Mouse (Mus musculus) cerebellum, postnatal 4 days (tissue): ENCODE measurements around the gene Fbxo39.
A peak's percentile ranks its signal among the peaks of the same experiment; 100 is the strongest.
"Not testable (repeated sequence)": the region's sequence is repeated elsewhere in the genome, so short reads cannot be mapped to it uniquely, and the experiment has no call there.

ENCODE experiments used
- DNase-seq, 2 experiments: peaks; one replicate each; pipeline ENCODE4 v3.0.0; 2022; ENCODE audit warnings: low spot score in 2 of 2, mixed read lengths in 1 of 2

Gene Fbxo39

DNA sequence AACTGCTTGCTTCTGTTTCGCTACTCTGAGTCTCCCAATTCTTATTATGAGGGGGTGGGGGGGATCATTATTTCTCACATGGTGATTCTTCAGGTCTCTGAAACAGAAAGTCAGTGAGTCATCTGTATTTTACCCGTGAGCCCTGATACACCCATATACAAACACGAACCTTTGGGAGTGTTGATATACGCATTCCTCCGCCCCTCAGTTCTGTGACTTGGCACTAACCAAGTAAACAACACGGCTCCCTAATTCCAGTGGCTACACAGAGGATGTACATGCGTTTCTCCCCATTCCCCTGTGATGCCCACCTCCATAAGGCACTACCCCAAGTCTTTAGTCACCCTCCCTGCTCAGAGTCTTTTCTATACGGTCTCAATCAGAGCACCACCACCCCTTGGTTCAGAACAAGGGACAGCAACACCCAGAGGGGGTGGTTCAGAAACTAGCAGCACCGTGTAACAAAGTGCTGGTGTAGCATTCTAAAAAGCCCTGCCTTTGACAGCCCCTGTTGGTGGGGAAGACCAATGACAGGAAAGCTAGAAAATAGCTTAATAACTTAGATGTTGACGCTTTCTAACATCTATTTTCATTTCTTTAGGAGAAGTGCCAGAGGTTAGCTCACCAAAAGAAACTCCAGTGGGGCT lies 2.8 kb upstream of the Fbxo39 start:
- DNase-seq, result no peak

DNA sequence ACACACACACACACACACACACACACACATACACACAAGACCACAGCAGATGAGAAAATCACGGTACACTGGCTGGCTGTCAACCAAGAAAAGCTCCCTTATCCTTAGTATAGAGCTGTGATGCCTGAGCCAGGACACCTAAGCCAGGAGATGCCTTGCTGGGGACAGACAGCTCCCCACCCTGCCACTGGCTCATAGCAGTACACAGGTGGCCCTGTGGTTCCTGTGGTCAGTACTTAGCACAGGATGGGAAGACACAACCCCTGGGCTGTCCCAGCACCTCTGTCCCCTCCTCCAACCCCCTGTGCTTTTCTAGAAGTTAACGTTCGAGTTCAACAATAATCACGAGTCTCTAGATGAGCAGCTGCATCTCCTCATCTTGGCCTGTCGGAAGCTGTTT lies 3.8 kb downstream of the Fbxo39 start:
- no peak for DNase-seq

DNA sequence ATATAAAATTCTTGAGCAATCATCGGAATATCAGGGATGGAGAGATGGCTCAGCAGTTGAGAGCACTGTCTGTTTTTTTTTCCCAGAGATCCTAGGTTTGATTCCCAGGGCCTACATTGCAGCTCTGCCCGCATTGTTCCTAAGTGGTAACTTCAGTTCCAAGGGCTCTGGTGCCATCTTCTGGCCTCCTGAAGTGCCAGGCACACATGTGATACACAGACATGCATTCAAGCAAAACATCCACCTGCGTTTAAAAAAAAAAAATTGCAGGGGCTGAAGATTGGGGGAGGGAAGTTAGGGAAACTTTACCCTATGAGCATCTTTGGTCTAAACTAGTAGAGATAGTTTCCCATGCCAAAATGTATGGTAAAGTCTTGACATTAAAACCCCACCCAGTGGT lies 10.2 kb downstream of the Fbxo39 start:
- no peak for DNase-seq

DNA sequence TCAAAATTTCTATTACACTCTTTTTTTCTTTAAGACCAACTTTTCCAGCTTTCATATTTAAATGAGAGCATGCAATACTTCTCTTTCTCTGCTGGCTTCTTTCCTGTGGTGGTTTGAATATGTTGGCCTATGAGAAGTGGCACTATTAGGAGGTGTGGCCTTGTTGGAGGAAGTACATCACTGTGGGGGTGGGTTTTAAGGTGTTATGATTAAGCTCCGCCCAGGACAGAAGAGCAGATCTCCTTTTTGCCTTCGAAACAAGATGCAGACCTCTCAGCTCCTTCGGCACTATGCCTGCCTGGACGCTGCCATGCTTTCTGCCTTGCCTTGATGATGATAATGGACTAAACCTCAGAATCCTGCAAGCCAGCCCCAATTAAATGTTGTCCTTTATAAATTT lies 11.5 kb downstream of the Fbxo39 start:
- no peak for DNase-seq

DNA sequence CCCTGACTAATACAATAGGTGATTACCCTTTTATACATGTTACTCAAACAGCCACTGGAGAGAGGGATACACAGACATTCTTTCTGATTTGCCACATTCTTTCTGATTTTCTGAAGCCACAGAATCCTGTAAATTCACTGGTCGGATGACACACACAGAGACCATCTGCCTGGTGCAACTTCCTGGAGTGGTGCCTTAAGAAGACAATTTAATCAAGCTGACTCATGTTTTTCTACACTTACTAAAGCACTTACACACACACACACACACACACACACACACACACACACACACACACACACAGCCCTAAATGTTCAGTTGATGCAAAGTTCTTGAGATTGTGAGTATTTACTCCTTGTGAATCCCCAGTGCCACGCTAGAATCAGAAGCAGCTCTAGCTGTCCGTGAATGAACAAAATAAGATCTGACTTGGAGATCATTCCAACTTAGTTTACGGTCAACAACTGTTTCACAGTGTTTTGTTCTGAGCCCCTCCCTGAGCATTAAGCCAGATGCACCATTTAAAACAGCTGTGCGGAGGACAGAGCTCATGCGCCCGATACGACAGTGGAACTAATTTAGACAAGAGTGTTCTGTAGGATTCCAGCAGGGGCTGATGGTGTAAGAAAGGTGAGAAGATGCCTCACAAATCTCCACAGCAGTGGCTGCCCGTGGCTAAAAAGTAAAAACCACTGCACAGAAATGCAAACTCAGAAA lies 18.9 kb downstream of the Fbxo39 start:
- no peak for DNase-seq

DNA sequence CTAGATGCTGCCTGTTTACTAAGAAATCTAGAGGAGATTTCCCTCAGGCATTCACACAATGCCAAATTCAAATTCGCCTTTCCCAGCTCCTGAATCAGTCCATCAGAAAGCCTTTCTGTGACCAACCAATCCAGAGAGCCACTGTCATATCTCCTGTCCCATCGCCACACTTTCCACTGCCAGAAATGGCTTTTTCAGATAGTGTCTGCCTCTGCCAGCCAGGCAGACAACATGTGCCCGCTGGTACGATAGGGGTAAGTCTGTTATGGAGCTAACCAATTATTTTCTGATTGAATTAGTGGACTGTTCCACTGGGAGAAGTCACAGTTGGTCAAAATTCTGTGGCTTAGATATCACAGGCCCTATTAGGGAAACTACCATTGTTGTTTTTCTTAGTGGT lies 20.4 kb downstream of the Fbxo39 start:
- no peak for DNase-seq

DNA sequence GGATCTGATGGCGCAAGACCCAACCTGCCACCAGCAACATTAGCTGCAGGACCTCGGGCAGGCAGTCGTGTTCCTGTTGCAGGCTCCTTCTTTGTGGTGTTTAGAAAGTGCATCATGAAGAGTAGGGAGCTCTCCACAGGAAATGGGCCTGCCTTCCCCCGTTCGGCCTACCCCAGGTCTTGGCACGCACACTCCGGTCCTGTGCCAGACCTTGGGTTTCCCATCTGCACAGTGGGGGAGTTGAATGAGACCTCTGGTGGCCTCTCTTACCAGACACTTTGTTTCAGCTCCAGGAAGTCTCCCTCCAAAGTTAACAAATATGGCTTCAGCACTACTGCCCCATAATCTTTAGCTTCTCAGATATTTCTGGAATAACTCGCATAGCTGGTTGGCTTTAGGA lies 22.5 kb downstream of the Fbxo39 start:
- no peak for DNase-seq

DNA sequence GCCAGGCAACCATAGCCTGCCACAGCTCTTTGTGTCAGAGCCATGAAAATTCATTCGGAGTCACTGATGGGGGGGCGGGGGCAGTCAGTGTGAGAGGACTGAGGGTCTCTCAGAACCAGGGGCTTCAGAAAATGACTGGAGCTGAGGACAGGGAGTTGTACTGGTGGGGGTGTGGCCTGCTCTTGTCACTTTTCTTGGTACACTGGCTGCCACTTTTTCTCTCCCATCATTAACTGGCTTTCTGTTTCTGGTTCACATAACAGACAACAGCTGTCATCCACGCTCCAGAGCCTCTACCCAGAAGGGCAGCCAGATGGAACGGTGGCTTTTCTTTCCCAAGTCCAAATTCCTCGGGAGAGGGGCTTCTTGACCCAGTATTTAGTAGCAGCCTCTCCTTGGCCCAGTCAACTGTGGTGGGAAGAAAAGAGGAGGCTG lies 24.2 kb downstream of the Fbxo39 start:
- DNase-seq, result peak in 1 of 2 experiments; percentile 32

DNA sequence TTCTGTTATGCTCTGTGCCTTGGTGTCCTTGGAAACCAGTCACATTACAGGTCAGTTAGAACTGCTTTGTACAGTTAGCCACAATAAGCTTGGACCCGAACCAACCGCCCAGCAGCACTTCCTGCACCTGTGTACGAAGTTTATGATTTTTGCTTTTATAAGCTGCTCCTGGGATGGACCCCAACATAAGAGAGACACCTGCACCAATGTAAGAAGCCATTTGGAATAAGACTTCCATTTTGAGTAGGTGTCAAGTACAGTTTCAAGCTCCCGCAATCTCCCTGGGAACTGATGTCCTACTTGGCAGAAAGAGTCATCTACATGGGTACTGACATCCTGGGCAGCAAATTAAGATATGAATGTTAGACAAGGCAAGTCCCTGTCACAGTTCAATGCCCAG lies 25.5 kb downstream of the Fbxo39 start:
- no peak for DNase-seq

DNA sequence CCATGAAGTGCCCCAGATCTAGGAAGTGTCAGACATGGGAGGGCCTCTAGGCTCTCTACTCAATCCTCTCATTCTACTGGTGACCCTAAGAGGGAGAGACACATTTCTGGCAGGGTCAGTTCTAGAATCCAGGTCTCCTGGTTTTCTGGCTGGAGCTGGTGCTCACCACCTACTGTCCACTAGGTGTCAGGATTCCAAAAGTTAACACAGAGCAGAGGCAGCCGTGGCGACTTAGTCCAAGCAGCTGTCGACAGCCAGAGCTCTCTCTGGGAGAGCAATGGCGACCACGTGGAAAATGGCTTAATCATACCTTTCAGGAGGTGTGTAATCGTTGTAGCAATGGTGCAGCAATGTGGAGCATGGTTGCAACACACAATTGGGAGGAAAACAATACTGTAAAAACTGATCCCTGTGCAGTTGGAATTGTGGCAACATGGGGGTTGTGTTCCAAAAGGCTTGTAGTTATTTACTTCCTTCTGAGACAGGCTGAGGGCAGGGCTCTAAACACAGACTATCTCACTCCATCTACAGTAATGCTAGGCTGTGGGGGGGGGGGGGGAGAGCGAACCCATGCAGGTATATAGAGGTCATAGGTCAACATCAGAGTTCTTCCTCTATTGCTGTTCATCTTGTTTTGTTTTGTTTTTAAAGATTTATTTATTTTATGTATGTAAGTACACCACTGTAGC lies 28.4 kb downstream of the Fbxo39 start:
- peak in 1 of 2 experiments; percentile 62 for DNase-seq

DNA sequence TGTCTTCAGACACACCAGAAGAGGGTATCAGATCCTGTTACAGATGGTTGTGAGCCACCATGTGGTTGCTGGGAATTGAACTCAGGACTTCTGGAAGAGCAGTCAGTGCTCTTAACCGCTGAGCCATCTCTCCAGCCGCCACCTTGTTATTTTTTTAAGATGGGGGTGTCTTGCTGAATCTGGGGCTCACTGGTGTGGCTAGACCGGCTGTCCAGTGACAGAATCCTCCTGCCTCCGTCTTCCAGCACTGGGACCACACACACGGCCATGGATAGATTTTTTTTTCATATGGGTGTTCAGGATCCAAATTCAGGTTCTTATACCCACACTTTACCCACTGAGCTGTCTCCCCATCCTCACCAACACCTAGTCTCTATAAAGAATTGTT lies 29.0 kb downstream of the Fbxo39 start:
- DNase-seq, result not testable (repeated sequence)

DNA sequence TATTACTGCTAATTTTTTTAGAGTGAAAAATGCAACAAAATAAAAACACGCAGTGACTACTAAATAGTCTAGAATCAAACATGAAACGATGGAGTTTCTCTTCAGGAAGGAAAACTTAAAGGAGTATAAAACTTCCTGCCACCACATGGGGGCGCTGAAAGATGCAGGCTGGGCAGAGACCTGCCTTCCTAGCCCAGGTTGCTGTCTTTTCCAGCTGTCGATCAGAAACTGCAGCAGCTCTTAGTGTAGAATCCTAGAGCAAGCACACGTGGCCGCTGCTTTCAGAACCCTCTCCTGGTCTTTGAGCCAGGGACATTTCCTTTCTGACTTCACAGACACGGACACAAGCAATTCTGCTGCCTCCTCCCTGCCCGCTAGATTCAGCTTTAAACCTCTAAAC lies 29.7 kb downstream of the Fbxo39 start:
- peak in 1 of 2 experiments; percentile 66 for DNase-seq

DNA sequence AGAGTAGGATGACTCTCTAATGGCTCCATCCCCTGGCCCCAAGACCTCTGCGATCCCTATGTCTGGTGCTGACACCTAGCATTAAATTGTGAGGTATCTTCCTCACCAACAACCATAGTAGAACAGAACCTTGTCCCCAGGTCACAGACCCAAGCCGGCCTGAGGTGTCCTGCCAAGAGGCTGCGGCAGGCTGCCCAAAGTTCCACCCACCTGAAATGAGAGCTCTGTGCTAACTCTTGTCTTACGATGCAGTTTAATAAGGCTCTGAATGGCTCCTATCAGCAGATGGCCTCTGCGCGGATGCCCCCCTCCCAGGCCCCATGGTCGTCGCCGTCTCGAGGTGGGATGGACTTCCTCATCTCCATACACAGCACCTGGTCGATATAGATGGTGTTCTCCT lies 30.2 kb downstream of the Fbxo39 start:
- DNase-seq, result no peak

DNA sequence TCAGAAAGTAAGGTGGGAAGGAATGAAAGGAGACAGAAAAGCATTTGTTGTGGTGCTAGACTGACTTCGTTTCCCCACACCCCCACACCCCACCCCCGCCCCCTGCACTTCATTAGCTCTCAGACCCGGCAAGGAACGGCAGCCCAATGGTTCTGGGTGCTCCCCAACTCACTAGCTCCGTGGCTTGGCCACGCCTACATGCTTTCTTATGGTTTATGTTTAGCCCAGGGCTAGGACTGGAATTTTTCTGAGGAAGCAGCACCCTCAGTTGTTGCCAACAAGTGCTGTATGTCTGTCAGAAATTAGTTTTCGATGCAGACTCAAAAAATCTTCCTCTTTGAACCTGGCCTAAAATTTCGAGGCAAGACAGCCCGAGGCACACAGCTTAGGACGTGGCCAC lies 34.3 kb downstream of the Fbxo39 start:
- no peak for DNase-seq

DNA sequence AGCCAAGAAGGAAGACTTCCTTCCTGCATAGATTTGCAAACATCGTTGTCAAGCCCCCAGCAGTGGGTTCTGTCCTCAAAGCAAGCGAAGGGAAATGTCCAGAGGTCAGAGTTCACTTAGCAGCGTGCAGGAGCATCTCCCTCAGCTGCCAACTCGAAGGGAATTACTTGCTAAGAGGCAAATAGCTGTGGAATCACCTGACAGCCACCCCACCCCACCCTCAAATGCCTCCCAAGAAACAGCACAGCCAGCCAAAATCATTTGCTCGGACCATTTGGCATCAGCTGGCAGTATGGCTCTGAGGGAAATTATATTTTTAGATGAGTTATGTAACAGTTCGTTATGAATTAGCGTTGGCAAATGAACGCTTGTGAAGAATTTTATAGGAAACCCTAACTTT lies 34.8 kb downstream of the Fbxo39 start:
- DNase-seq, result no peak

DNA sequence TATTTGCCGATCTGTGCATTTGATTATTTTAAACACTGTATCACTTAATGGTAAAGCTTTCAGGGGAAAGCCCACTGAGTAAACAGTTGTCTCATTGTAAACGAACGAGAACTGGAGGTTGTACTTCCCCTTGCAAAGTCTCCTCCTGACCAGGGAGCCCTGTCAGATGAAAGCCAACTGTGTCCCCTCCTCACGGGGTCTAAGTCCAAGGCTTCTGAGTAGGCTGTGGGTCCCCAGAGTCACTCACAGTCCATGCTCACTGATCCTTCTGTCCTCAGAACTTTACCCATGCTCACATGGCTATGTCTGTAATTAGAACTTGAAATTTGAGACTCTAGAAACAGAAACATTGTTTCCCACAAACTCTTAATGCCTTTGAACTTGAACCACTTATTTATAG lies 35.4 kb downstream of the Fbxo39 start:
- no peak for DNase-seq

DNA sequence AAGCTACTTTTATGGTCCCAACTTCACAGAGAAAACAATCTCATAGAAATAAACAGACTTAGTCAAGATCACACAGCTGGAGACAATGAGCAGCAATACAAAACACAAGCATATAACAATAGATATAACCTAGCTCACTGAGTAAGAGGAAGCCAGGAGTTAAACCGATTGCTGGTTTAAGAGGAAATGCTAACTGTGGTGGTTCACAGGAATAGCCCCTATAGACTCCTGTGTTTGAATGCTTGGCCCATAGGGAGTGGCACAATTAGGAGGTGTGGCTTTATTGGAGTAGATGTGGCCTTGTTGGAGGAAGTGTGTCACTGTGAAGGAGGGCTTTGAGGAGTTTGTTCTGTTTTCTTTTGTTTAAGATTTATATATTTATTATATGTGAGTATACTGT lies 38.0 kb downstream of the Fbxo39 start:
- DNase-seq, result no peak

DNA sequence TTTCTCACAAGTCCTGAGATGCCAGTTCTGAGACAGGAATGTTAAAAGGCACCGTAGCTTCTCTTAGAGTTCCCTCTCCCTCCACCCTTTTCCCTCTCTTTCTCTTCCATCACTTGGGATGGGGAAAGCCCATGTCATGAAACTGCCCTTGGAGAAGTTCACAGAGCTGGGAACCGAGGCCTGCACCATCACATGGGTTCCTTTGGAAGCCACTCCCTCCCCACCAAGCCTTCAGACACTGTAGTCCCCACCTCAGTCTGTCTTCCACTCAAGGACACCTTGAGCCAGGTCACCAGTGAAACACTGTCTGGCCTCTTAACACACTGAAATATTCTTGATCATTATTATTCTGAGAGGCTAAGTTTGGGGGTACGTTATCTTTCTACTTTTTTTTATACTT lies 38.9 kb downstream of the Fbxo39 start:
- no peak for DNase-seq

DNA sequence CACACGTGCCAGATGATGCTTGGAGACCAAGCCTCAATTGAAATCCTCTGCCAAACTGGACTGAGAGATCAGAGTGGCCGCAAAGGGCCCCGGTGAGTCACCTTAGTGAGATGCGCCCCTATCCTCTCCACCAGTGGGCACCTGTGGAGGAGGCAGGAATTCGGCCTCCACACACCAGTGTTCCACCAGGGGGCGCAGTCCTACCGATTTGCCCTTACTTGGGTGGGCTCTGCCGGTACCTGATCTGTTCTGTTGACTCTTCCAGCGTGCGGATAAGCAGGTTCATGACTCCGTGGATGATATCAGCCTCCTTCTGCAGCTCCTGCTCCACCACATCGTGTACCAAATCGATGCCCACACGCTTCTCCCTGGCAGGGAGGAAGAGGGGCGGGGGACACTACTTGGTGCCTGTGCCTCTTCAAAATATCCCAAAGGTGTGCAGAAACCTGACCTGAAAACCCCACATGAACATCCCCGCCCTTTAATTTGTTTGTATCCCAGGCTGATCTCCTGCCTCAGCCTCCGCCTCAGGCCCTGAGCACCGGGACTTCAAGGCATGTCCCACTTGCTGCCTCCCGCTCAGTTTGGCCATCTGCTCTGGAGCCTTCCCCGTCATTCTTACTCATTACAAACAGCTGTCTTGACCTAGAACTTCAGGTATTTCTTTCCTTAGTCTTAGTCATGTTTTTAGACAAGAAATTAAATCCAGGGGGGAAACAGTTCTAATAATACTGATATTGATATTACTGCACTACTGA lies 40.9 kb downstream of the Fbxo39 start:
- peak; percentile 65 to 81 for DNase-seq

DNA sequence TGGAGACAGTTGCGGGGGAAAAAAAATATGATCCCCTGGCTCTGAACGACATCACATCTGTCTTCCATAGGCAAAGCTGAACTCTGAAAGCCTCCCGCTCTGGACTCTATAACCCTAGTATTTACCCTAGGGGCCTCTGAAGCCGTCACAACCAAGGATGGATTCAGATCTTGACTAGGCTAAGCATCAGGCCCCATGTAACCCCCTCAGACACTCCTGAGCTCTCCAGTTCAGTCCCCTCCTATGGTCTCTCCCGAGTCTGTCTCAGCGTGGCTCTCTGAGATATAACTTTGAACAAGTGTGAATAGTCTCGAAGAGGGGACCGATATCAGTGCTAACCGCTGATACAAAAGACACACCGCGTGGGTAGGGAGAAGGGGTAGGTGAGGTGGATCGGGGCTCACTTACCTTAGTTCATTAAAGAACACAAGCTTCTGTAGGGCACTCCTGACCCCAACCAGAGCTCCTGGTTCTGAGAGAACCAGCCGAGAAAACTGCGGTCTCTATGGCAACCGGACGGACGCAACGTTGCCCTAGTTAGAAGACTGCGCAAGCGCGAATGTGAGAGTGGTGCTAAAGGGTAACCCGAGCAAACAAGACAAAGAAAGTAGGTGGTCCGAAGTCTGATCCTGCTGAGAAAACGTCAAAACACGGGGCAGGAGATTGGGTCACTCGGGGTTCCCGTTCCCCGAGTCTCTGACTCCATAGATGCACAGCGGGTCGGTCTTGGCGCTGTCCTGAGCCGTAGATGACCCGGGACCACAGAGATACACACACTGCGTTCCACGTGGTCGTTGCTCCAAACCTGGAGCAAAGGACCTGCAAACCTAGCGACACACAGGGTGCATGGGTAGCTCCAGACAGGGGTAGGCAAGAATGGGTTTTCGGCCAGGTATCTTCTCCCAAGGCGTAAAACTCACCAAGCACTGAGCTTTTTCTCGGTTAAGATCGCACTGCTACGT lies 47.4 kb downstream of the Fbxo39 start:
- peak in 1 of 2 experiments; percentile 68 for DNase-seq

DNA sequence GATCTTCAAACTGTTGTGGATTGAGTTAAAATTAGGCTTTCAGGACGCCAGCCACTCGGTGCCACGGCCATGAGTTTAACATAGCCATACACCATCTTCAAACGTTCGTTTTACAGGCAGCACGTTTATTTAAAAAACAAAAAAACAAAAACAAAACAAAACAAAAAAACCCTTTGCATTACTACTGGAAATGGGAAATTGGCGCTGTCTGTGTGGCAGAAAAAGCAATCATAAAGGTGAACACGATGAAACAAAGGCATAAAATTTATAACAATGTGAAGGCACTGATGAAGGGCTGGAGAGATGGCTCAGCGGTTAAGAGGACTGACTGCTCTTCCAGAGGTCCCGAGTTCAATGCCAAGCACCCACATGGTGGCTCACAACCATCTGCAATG lies 48.1 kb downstream of the Fbxo39 start, which contains the start of gene Tekt1:
Tekt1 (minus strand) TSS at position 96 of the 395 bp plus-strand sequence.
- no peak for DNase-seq
